Mouse (Mus musculus) ovary, adult 10 weeks (tissue): ENCODE results near the gene Vtn. TPM values are rescaled to one million over a fixed set of nuclear protein-coding genes. Genes with fewer than 3 reads are reported as not detected.

ENCODE experiments used
- polyA plus RNA-seq: library from polyadenylated mRNA; stranded (reverse); fragments of 350-450 nt; fragmentation: Illumina TruSeq; extraction: RNeasy Lipid Tissue Mini Kit (QIAGEN cat#74804); gene quantifications from one replicate; pipeline ENCODE4 v1.2.3, GENCODE M21; 2014

Gene Vtn
- not detected for polyA plus RNA-seq

GRCm38 (mm10) chr11:78499004-78499403 lies at the start of gene Vtn:
Gene Vtn, plus strand, starts transcription at chr11:78499091.

GRCm38 (mm10) chr11:78465568-78466180 lies 33.2 kb upstream of the Vtn start, which contains the start of gene Slc46a1:
Gene Slc46a1, plus strand, starts transcription at chr11:78465697.

GRCm38 (mm10) chr11:78497544-78498522 lies 1.1 kb upstream of the Vtn start, which contains the start of gene Sarm1:
Gene Sarm1, minus strand, starts transcription at chr11:78497754.

GRCm38 (mm10) chr11:78502909-78503650 lies 4.2 kb downstream of the Vtn start, which contains the start of gene Sebox:
Gene Sebox, plus strand, starts transcription at chr11:78503447.

GRCm38 (mm10) chr11:78512025-78512957 lies 13.4 kb downstream of the Vtn start, which contains the start of the genes Tmem199 and Poldip2:
Gene Tmem199, minus strand, starts transcription at chr11:78512172.
Gene Poldip2, plus strand, starts transcription at chr11:78512193.

GRCm38 (mm10) chr11:78536080-78536689 lies 37.3 kb downstream of the Vtn start, which contains the start of the genes Tnfaip1 and Ift20:
Gene Tnfaip1, minus strand, starts transcription at chr11:78536332.
Gene Ift20, plus strand, starts transcription at chr11:78536361.

GRCm38 (mm10) chr11:78550168-78551058 lies 51.5 kb downstream of the Vtn start, which contains the start of gene Tmem97:
Gene Tmem97, minus strand, starts transcription at chr11:78550777.

Other genes with a start within 250 kb of the Vtn start
- 44.9 TPM for gene 2610507B11Rik, start 237.3 kb upstream of the Vtn start, polyA plus RNA-seq
- 0.20 TPM for gene BC030499, start 208.2 kb upstream of the Vtn start, polyA plus RNA-seq
- gene Spag5, start 197.6 kb upstream of the Vtn start, polyA plus RNA-seq: 5.2 TPM
- 16.9 TPM for gene Aldoc, start 176.1 kb upstream of the Vtn start, polyA plus RNA-seq
- gene Pigs, start 170.7 kb upstream of the Vtn start, polyA plus RNA-seq: 3.0 TPM
- 6.0 TPM for gene Unc119, start 155.6 kb upstream of the Vtn start, polyA plus RNA-seq
- gene Foxn1, start 112.5 kb upstream of the Vtn start, polyA plus RNA-seq: not detected
- 0.17 TPM for gene Slc13a2, start 76.9 kb upstream of the Vtn start, polyA plus RNA-seq
- 0.74 TPM for gene Slc46a1, start 33.4 kb upstream of the Vtn start, polyA plus RNA-seq
- not detected for gene Sarm1, start 1.3 kb upstream of the Vtn start, polyA plus RNA-seq
- 0.97 TPM for gene Sebox, start 4.4 kb downstream of the Vtn start, polyA plus RNA-seq
- 20.3 TPM for gene Tmem199, start 13.1 kb downstream of the Vtn start, polyA plus RNA-seq
- gene Poldip2, start 13.1 kb downstream of the Vtn start, polyA plus RNA-seq: 8.2 TPM
- 30.6 TPM for gene Tnfaip1, start 37.2 kb downstream of the Vtn start, polyA plus RNA-seq
- 34.1 TPM for gene Ift20, start 37.3 kb downstream of the Vtn start, polyA plus RNA-seq
- 27.6 TPM for gene Tmem97, start 51.7 kb downstream of the Vtn start, polyA plus RNA-seq
- 94.3 TPM for gene Nlk, start 198.3 kb downstream of the Vtn start, polyA plus RNA-seq